Mouse (Mus musculus) G1E-ER4 (cell line): Measurements from ENCODE around the gene Unc119b. TPM values are rescaled to one million over a fixed set of nuclear protein-coding genes. Genes with fewer than 3 reads are reported as not detected.

Experiments
- GATA1 ChIP-seq: IDR thresholded peaks from one replicate; pipeline ENCODE4 v1.8.0; 2012; ENCODE audit warnings: low read length, inconsistent platforms
- polyA plus RNA-seq: library from polyadenylated mRNA; stranded (reverse); fragments of >175 nt; gene quantifications from 2 replicates; pipeline ENCODE4 v1.2.3, GENCODE M21; 2012

Unc119b gene
- polyA plus RNA-seq, 1 experiment: 47.6 TPM

DNA sequence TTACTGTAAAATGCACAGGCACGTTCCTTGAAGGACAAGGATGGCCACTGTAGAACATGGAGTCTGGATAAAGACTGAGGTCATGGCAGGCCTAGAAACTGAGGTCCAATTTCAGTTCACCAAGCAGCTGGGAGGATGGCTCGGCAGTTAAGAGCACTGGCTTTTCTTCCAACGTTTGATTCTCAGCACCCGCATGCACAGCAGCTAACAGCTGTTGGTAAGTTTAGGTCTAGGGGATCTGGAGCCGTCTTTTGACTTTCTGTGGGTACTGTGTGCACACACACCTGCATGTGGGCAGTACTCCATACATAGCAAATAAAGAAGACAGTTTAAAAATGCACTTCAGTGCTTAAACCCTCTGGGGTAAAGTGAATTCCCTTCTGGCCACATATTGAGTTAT, 53.1 kb downstream of the Unc119b start:
- TF ChIP-seq GATA1: no peak

DNA sequence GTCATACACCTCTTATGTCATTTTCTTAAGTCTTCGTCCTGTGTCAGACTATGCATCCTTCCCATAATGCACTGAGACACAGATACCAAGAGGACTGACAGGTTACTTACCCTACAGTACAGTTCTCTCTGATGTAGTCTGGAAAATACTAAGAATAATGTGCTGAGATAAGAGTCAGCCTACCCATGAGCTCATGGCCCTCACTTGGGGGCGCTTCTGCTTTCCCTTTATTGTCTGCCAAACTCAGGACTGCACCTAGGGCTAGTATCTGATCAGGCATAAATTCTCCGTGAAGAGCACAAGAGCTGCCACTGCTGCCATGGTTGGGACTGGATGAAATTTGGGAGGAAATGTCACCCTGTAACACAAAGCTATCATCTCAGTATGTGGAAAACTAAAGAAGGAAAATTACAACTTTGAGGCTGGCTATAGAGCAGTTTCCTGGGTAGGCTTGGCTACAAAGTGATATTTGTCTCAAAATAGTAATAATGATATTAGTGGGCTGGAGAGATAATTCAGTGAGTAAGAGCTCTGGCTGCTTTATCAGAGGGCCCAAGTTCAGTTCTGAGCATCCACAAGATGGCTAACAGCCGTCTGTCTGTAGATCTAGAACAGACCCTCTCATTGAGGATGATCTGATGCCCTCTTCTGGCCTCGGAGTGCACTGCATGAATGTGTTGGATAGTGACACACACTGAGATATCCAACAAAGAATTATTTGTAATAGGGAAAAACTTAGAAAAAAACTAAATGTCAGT, 58.5 kb downstream of the Unc119b start:
- TF ChIP-seq GATA1: no peak

DNA sequence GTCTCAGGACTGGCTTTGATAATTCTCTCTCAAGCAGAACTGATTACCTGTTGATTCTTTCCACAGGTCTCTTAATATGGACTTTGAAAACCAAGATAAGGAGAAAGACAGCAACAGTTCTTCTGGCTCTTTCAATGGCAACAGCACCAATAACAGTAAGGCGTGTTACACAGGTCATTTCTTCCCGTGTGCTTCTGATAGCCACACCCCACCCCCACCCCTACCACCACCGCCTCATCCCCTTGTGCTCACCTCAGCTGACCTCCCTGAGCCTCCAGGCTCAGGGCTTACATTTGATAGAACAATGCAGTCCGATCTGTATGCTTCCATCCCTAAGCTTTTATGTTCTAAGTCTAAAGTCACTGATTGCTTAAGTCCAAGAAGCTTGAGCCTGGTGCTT, 60.0 kb downstream of the Unc119b start:
- no peak for TF ChIP-seq GATA1

Other genes starting within 250 kb of the Unc119b start
- gene Oasl2, start 238.0 kb downstream of the Unc119b start, polyA plus RNA-seq: not detected in 2 replicates
- 4.5 and 5.0 TPM in 2 replicates for gene Oasl1, start 211.7 kb downstream of the Unc119b start, polyA plus RNA-seq
- 42.9 and 56.7 TPM in 2 replicates for gene 2210016L21Rik, start 192.8 kb downstream of the Unc119b start, polyA plus RNA-seq
- 0.05 and 0.13 TPM in 2 replicates for gene Hnf1a, start 163.9 kb downstream of the Unc119b start, polyA plus RNA-seq
- 27.2 and 31.9 TPM in 2 replicates for gene Sppl3, start 123.8 kb downstream of the Unc119b start, polyA plus RNA-seq
- not detected in 2 replicates for gene Gm10401, start 36.7 kb downstream of the Unc119b start, polyA plus RNA-seq
- gene Acads, start 15.6 kb downstream of the Unc119b start, polyA plus RNA-seq: 67.5 and 69.2 TPM in 2 replicates
- gene Mlec, start 23.2 kb upstream of the Unc119b start, polyA plus RNA-seq: 61.4 and 64.0 TPM in 2 replicates
- gene Cabp1, start 59.4 kb upstream of the Unc119b start, polyA plus RNA-seq: not detected in 2 replicates
- gene Pop5, start 100.9 kb upstream of the Unc119b start, polyA plus RNA-seq: 24.1 and 32.1 TPM in 2 replicates
- 270 and 383 TPM in 2 replicates for gene Rnf10, start 137.9 kb upstream of the Unc119b start, polyA plus RNA-seq
- gene Coq5, start 144.7 kb upstream of the Unc119b start, polyA plus RNA-seq: 23.8 and 27.3 TPM in 2 replicates
- gene Dynll1, start 166.0 kb upstream of the Unc119b start, polyA plus RNA-seq: 399 and 435 TPM in 2 replicates
- 146 and 183 TPM in 2 replicates for gene Srsf9, start 192.2 kb upstream of the Unc119b start, polyA plus RNA-seq
- 16.0 and 21.8 TPM in 2 replicates for gene Gatc, start 206.2 kb upstream of the Unc119b start, polyA plus RNA-seq
- 3.4 and 10.5 TPM in 2 replicates for gene Triap1, start 206.2 kb upstream of the Unc119b start, polyA plus RNA-seq
- 2,043 and 2,441 TPM in 2 replicates for gene Cox6a1, start 214.0 kb upstream of the Unc119b start, polyA plus RNA-seq